Comparison of ENCODE assay signal across 13 mouse cellular contexts in the genomic region with DNA sequence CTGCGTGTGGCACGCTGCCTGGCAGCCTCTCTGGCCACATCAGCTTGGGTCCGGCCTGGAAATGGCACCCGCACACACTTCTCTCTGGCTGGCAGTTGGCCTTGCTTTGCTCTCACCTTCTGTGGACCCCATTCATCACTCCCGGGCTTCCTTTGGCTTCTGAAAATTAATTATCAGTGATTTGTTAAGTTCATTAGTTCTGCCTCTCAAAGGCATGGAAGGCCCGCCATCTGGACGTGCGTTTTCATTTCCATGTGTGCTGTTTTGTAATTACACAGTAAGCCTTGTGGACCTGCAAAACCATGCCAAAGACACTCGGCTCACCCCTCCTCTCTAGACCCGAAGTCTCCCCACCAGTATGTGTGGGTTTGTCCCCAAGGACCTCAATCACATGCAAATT. TPM values are rescaled to one million over a fixed set of nuclear protein-coding genes. Genes with fewer than 3 reads are reported as not detected.
DNase-seq lines count a peak whose midpoint lies in the region; ATAC-seq and TF ChIP-seq lines count a peak whose summit lies in the region.
"Had no signal": no experiment of that assay in that cellular context is flagged by ENCODE, and none has a peak within 500 bp of the region (broad histone marks: within the 10 kb centered on the region; RNA-seq: fewer than 3 reads in every experiment).

No protein-coding gene starts in this region.

- no peak for TF ChIP-seq CTCF in lung, adult 2 months (IDR thresholded peaks at IDR 0.05; ENCODE audit: insufficient read depth, low read length)

- H3K4me2 ChIP-seq in forebrain, embryonic 14.5 days (ENCODE audit: low read length), result no peak overlapping the region
- no peak overlapping the region for H3K4me2 ChIP-seq in hindbrain, embryonic 13.5 days
- H3K4me2 ChIP-seq in neural tube, embryonic 13.5 days, result no peak overlapping the region
- H3K4me2 ChIP-seq: heart, embryonic 13.5 days; liver, embryonic 13.5 days had no signal

- ATAC-seq in megakaryocyte, adult 5-6 weeks (ENCODE audit: poor library complexity, severe bottlenecking), result no peak
- peak; percentile 59 for ATAC-seq in forebrain, embryonic 14.5 days
- ATAC-seq in hindbrain, embryonic 13.5 days (ENCODE audit: low FRiP score), result peak; percentile 7; the same call in 1 of the 2 replicates
- ATAC-seq in neural tube, embryonic 13.5 days (ENCODE audit: low read depth), result peak; percentile 19; the same call in 1 of the 2 replicates

- H3K4me1 ChIP-seq in megakaryocyte, embryonic 14.5 days, result peaks cover 26% of the 10 kb centered on the region
- H3K4me1 ChIP-seq in forebrain, embryonic 14.5 days (ENCODE audit: control insufficient read depth, insufficient read depth, low read length), result peaks cover 55% of the 10 kb centered on the region
- peaks cover 87% of the 10 kb centered on the region for H3K4me1 ChIP-seq in hindbrain, embryonic 13.5 days (replicated peaks)
- peaks cover 92% of the 10 kb centered on the region for H3K4me1 ChIP-seq in neural tube, embryonic 13.5 days (replicated peaks)
- no peaks in the 10 kb centered on the region for H3K4me1 ChIP-seq in lung, adult 2 months (ENCODE audit: control insufficient read depth, insufficient read depth, low read length)
- H3K4me1 ChIP-seq: liver, embryonic 13.5 days had no signal

- TF ChIP-seq POLR2A in lung, adult 2 months (IDR thresholded peaks at IDR 0.05; ENCODE audit: borderline replicate concordance, extremely low read depth, low read depth, low read length), result no peak

- peak; percentile 89 for DNase-seq in forebrain, embryonic 14.5 days (ENCODE audit: low spot score)
- DNase-seq in heart, adult 8-10 months (ENCODE audit: low spot score), result no peak
- no peak for DNase-seq in lung, adult 2 months
- DNase-seq: cerebellum, adult 11-12 months; kidney, adult 9 months; liver, embryonic 13.5 days; lung, postnatal 10 days had no signal

- 0 out of 2 replicates have a peak overlapping the region, but pooled peaks have one; percentile 31 for H3K27ac ChIP-seq in forebrain, embryonic 14.5 days (ENCODE audit: low read depth, low read length)
- H3K27ac ChIP-seq in hindbrain, embryonic 13.5 days, result peak overlapping the region; percentile 74
- H3K27ac ChIP-seq in neural tube, embryonic 13.5 days (replicated peaks), result peak overlapping the region; percentile 79
- H3K27ac ChIP-seq: heart, embryonic 13.5 days; limb, embryonic 10.5 days; liver, embryonic 13.5 days had no signal

- peaks cover 83% of the 10 kb centered on the region for H3K27me3 ChIP-seq in megakaryocyte, embryonic 14.5 days (replicated peaks)
- no peaks in the 10 kb centered on the region for H3K27me3 ChIP-seq in forebrain, embryonic 14.5 days (replicated peaks; ENCODE audit: control insufficient read depth, insufficient read depth, low read length)
- peaks cover 17% of the 10 kb centered on the region; the same call in 1 of the 2 replicates for H3K27me3 ChIP-seq in hindbrain, embryonic 13.5 days
- H3K27me3 ChIP-seq in neural tube, embryonic 13.5 days, result peaks cover 4% of the 10 kb centered on the region
- H3K27me3 ChIP-seq: liver, embryonic 13.5 days had no signal

- H3K36me3 ChIP-seq in megakaryocyte, embryonic 14.5 days (replicated peaks; ENCODE audit: low read length), result no peaks in the 10 kb centered on the region
- no peaks in the 10 kb centered on the region for H3K36me3 ChIP-seq in forebrain, embryonic 14.5 days (ENCODE audit: control insufficient read depth, insufficient read depth, low read length)
- no peaks in the 10 kb centered on the region for H3K36me3 ChIP-seq in hindbrain, embryonic 13.5 days
- no peaks in the 10 kb centered on the region for H3K36me3 ChIP-seq in neural tube, embryonic 13.5 days
- H3K36me3 ChIP-seq: heart, embryonic 13.5 days; limb, embryonic 10.5 days; liver, embryonic 13.5 days had no signal

- no peak overlapping the region for H3K9ac ChIP-seq in forebrain, embryonic 14.5 days (ENCODE audit: low read length)
- H3K9ac ChIP-seq in hindbrain, embryonic 13.5 days, result no peak overlapping the region
- no peak overlapping the region for H3K9ac ChIP-seq in neural tube, embryonic 13.5 days
- H3K9ac ChIP-seq: heart, embryonic 13.5 days; liver, embryonic 13.5 days had no signal

- H3K4me3 ChIP-seq in megakaryocyte, embryonic 14.5 days (replicated peaks), result peak overlapping the region; percentile 28
- no peak overlapping the region for H3K4me3 ChIP-seq in forebrain, embryonic 14.5 days (ENCODE audit: low read depth, low read length)
- no peak overlapping the region for H3K4me3 ChIP-seq in hindbrain, embryonic 13.5 days
- H3K4me3 ChIP-seq in neural tube, embryonic 13.5 days, result no peak overlapping the region
- H3K4me3 ChIP-seq in lung, adult 2 months (replicated peaks; ENCODE audit: extremely low read depth, low read depth, low read length), result no peak overlapping the region
- H3K4me3 ChIP-seq: heart, embryonic 13.5 days; limb, embryonic 10.5 days; liver, embryonic 13.5 days had no signal

- H3K9me3 ChIP-seq in megakaryocyte, embryonic 14.5 days, result no peaks in the 10 kb centered on the region
- no peaks in the 10 kb centered on the region for H3K9me3 ChIP-seq in forebrain, embryonic 14.5 days (replicated peaks; ENCODE audit: control insufficient read depth, low read length)
- no peaks in the 10 kb centered on the region for H3K9me3 ChIP-seq in hindbrain, embryonic 13.5 days
- H3K9me3 ChIP-seq in neural tube, embryonic 13.5 days, result no peaks in the 10 kb centered on the region
- H3K9me3 ChIP-seq: heart, embryonic 13.5 days; limb, embryonic 10.5 days; liver, embryonic 13.5 days had no signal

- WGBS in forebrain, embryonic 14.5 days, result 38% methylated on average over 10 of the region's 10 CpGs
- WGBS in hindbrain, embryonic 13.5 days, result 28% methylated on average over 10 of the region's 10 CpGs
- 35% methylated on average over 10 of the region's 10 CpGs for WGBS in neural tube, embryonic 13.5 days
- WGBS in lung, adult 2 months, result 79% methylated on average over 10 of the region's 10 CpGs

RNA-seq across cellular contexts. Expression of a gene that starts 53.4 kb away (rescaled TPM):
- 0.34 TPM in 1 of 2 replicates, not detected in the other for polyA plus RNA-seq in megakaryocyte, embryonic 14.5 days (2012; ENCODE audit: insufficient read depth, low replicate concordance)
- 0.05 and 0.29 TPM in 2 replicates for total RNA-seq in megakaryocyte, adult 5-6 weeks (2015)
- not detected in 2 replicates for total RNA-seq in megakaryocyte, adult 5-6 weeks (2017)
- polyA plus RNA-seq in forebrain, embryonic 14.5 days (2014; fragmentation: Nextera tagmentation; extraction: Ambion mirVana), result 13.5 and 22.5 TPM in 2 replicates
- 22.3 and 25.6 TPM in 2 replicates for polyA plus RNA-seq in hindbrain, embryonic 13.5 days (2015; fragmentation: Nextera tagmentation; extraction: Ambion mirVana)
- polyA plus RNA-seq in neural tube, embryonic 13.5 days (2015; fragmentation: Nextera tagmentation; extraction: Ambion mirVana), result 34.2 and 35.8 TPM in 2 replicates
- under 1 TPM in 3 of 4 experiments, not detected in 1; 0.06 to 0.44 (median 0.09) TPM for total RNA-seq in heart, adult 8-10 months (2022)
- 0.03 and 0.13 TPM in 2 replicates for polyA plus RNA-seq in lung, adult 2 months (2012; rRNA removed)

Comparison
In these comparisons a context has a peak if more than half of its experiments do, and no peak if none do; other contexts are left out.
1. RNA of a gene that starts 53.4 kb away (polyA plus RNA-seq): 34.2 to 35.8 TPM in neural tube, embryonic 13.5 days, 22.3 to 25.6 TPM in hindbrain, embryonic 13.5 days and 13.5 to 22.5 TPM in forebrain, embryonic 14.5 days; 0.34 TPM in megakaryocyte, embryonic 14.5 days and 0.03 to 0.13 TPM in lung, adult 2 months; every median in the first group is over 10 times any median in the second.
2. Peak in every context shown above with its lines, with median percentiles within 50 percentile points of each other: H3K27ac ChIP-seq.